Mouse (Mus musculus): ENCODE measurements around the gene Bag1. TPM values are rescaled to one million over a fixed set of nuclear protein-coding genes. Genes with fewer than 3 reads are reported as not detected.

Gene Bag1
- total RNA-seq, 1 experiment, result 99.5 TPM

- peak; percentile 59 for DNase-seq (ENCODE audit: low read depth, low spot score)
- Histone ChIP-seq H3K4me1 (ENCODE audit: control insufficient read depth in 2 of 2, insufficient read depth in 2 of 2, low read length in 2 of 2, poor library complexity in 1 of 2) (peaks cover 0 to 4% of the 10 kb centered on the region in 2 experiments; a peak in 1 of 4 replicates), H3K27ac (ENCODE audit: insufficient read depth, low read depth, low read length, poor library complexity, severe bottlenecking) (no peak overlapping the region; the same call in 1 of the 2 replicates), H3K4me3 (ENCODE audit: insufficient read depth in 1 of 2, low read depth in 1 of 2, low read length in 2 of 2, poor library complexity in 1 of 2, severe bottlenecking in 1 of 2) (peak overlapping the region; percentile 94 to 97), H3K9ac (ENCODE audit: insufficient read depth, low read depth, low read length, poor library complexity, severe bottlenecking) (peak overlapping the region; percentile 95; the same call in 1 of the 2 replicates), H3K36me3 (ENCODE audit: control insufficient read depth, insufficient read depth, low read length, poor library complexity, severe bottlenecking) (peaks cover 10% of the 10 kb centered on the region), H3K9me3 (ENCODE audit: control insufficient read depth, insufficient read depth, low read depth, low read length) (no peaks in the 10 kb centered on the region)
- in situ Hi-C loops (cut with MboI; ENCODE audit: low sequenced_read_pairs in 2 of 2, unreplicated experiment in 2 of 2), result no loop called here
- no peak for TF ChIP-seq ZC3H11A (IDR thresholded peaks at IDR 0.05; ENCODE audit: borderline replicate concordance, low read depth, low read length)
- TF ChIP-seq ZNF384 (IDR thresholded peaks at IDR 0.05; ENCODE audit: low read depth, low read length), result peak; percentile 95
- TF ChIP-seq HCFC1 (IDR thresholded peaks at IDR 0.05; ENCODE audit: borderline replicate concordance, insufficient read depth, low read length), result peak; percentile 65; the same call in 1 of the 2 replicates
Measured at GRCm38 (mm10) chr4:40971744-40972143, 23.6 kb upstream of the Bag1 start.

GRCm38 (mm10) chr4:40970842-40971701 lies 23.0 kb upstream of the Bag1 start, which contains the start of gene Nfx1:
Gene Nfx1, plus strand, starts transcription at chr4:40970906.
- TF ChIP-seq ZC3H11A (IDR thresholded peaks at IDR 0.05; ENCODE audit: borderline replicate concordance, low read depth, low read length) (peak; percentile 49; the same call in 1 of the 2 replicates), CHD2 (IDR thresholded peaks at IDR 0.05; ENCODE audit: low read depth, low read length) (no peak), MAFK (IDR thresholded peaks at IDR 0.05; ENCODE audit: insufficient read depth, low read depth, low read length) (no peak), ZNF384 (IDR thresholded peaks at IDR 0.05; ENCODE audit: low read depth, low read length) (no peak), HCFC1 (IDR thresholded peaks at IDR 0.05; ENCODE audit: borderline replicate concordance, insufficient read depth, low read length) (peak; percentile 90)
- Histone ChIP-seq H3K9me3 (ENCODE audit: control insufficient read depth, insufficient read depth, low read depth, low read length) (no peaks in the 10 kb centered on the region), H3K36me3 (ENCODE audit: control insufficient read depth, insufficient read depth, low read length, poor library complexity, severe bottlenecking) (peaks cover 9% of the 10 kb centered on the region; the same call in 1 of the 2 replicates), H3K4me1 (ENCODE audit: control insufficient read depth in 2 of 2, insufficient read depth in 2 of 2, low read length in 2 of 2, poor library complexity in 1 of 2) (peaks cover 0 to 4% of the 10 kb centered on the region in 2 experiments; a peak in 1 of 4 replicates), H3K4me3 (ENCODE audit: insufficient read depth in 1 of 2, low read depth in 1 of 2, low read length in 2 of 2, poor library complexity in 1 of 2, severe bottlenecking in 1 of 2) (peak within 1 kb of the TSS; percentile 94 to 97), H3K27ac (ENCODE audit: insufficient read depth, low read depth, low read length, poor library complexity, severe bottlenecking) (peak within 1 kb of the TSS; percentile 65), H3K9ac (ENCODE audit: insufficient read depth, low read depth, low read length, poor library complexity, severe bottlenecking) (peak within 1 kb of the TSS; percentile 95)
- in situ Hi-C loops (cut with MboI; ENCODE audit: low sequenced_read_pairs in 2 of 2, unreplicated experiment in 2 of 2), result no loop called here
- DNase-seq (ENCODE audit: low read depth, low spot score), result peak; percentile 92

- Histone ChIP-seq H3K9me3 (ENCODE audit: control insufficient read depth, insufficient read depth, low read depth, low read length) (no peaks in the 10 kb centered on the region), H3K4me3 (ENCODE audit: insufficient read depth in 1 of 2, low read depth in 1 of 2, low read length in 2 of 2, poor library complexity in 1 of 2, severe bottlenecking in 1 of 2) (peak overlapping the region; percentile 94 to 97), H3K36me3 (ENCODE audit: control insufficient read depth, insufficient read depth, low read length, poor library complexity, severe bottlenecking) (peaks cover 10% of the 10 kb centered on the region), H3K9ac (ENCODE audit: insufficient read depth, low read depth, low read length, poor library complexity, severe bottlenecking) (peak overlapping the region; percentile 90), H3K27ac (ENCODE audit: insufficient read depth, low read depth, low read length, poor library complexity, severe bottlenecking) (peak overlapping the region; percentile 54), H3K4me1 (ENCODE audit: control insufficient read depth in 2 of 2, insufficient read depth in 2 of 2, low read length in 2 of 2, poor library complexity in 1 of 2) (peaks cover 0 to 4% of the 10 kb centered on the region in 2 experiments; a peak in 1 of 4 replicates)
- in situ Hi-C loops (cut with MboI; ENCODE audit: low sequenced_read_pairs in 2 of 2, unreplicated experiment in 2 of 2), result no loop called here
- DNase-seq (ENCODE audit: low read depth, low spot score), result no peak
- TF ChIP-seq MAFK (IDR thresholded peaks at IDR 0.05; ENCODE audit: insufficient read depth, low read depth, low read length), result no peak
- TF ChIP-seq ZC3H11A (IDR thresholded peaks at IDR 0.05; ENCODE audit: borderline replicate concordance, low read depth, low read length), result no peak
- TF ChIP-seq HCFC1 (IDR thresholded peaks at IDR 0.05; ENCODE audit: borderline replicate concordance, insufficient read depth, low read length), result no peak
- no peak for TF ChIP-seq ZNF384 (IDR thresholded peaks at IDR 0.05; ENCODE audit: low read depth, low read length)
- TF ChIP-seq CHD2 (IDR thresholded peaks at IDR 0.05; ENCODE audit: low read depth, low read length), result no peak
Measured at GRCm38 (mm10) chr4:40970592-40970841, 22.4 kb upstream of the Bag1 start.

GRCm38 (mm10) chr4:40969781-40970591 lies 21.9 kb upstream of the Bag1 start:
- in situ Hi-C loops (cut with MboI; ENCODE audit: low sequenced_read_pairs in 2 of 2, unreplicated experiment in 2 of 2), result no loop called here
- no peak for DNase-seq (ENCODE audit: low read depth, low spot score)

More at GRCm38 (mm10) chr4:40969781-40970591, 21.9 kb upstream of the Bag1 start:
- Histone ChIP-seq H3K4me1 (ENCODE audit: control insufficient read depth in 2 of 2, insufficient read depth in 2 of 2, low read length in 2 of 2, poor library complexity in 1 of 2) (peaks cover 0 to 4% of the 10 kb centered on the region in 2 experiments; a peak in 1 of 4 replicates), H3K9me3 (ENCODE audit: control insufficient read depth, insufficient read depth, low read depth, low read length) (no peaks in the 10 kb centered on the region), H3K4me3 (ENCODE audit: insufficient read depth in 1 of 2, low read depth in 1 of 2, low read length in 2 of 2, poor library complexity in 1 of 2, severe bottlenecking in 1 of 2) (peak overlapping the region; percentile 94 to 97), H3K27ac (ENCODE audit: insufficient read depth, low read depth, low read length, poor library complexity, severe bottlenecking) (peak overlapping the region; percentile 54; the same call in 1 of the 2 replicates), H3K9ac (ENCODE audit: insufficient read depth, low read depth, low read length, poor library complexity, severe bottlenecking) (peak overlapping the region; percentile 90), H3K36me3 (ENCODE audit: control insufficient read depth, insufficient read depth, low read length, poor library complexity, severe bottlenecking) (peaks cover 10% of the 10 kb centered on the region)
- 0 out of 2 replicates have a peak, but pooled peaks have one; percentile 47 for TF ChIP-seq ZNF384 (IDR thresholded peaks at IDR 0.05; ENCODE audit: low read depth, low read length)
- no peak for TF ChIP-seq CHD2 (IDR thresholded peaks at IDR 0.05; ENCODE audit: low read depth, low read length)
